Mouse (Mus musculus) left cerebral cortex, postnatal 4 days (tissue): ENCODE data around the gene Itpkc. TPM values are rescaled to one million over a fixed set of nuclear protein-coding genes. Genes with fewer than 3 reads are reported as not detected.

ENCODE experiments used
- DNase-seq: peaks from one replicate; pipeline ENCODE4 v3.0.0-alpha.2; 2022
- intact Hi-C: fragments of 180-260 bp; cut with DNase I; formaldehyde crosslinking; loops from one replicate; pipeline ENCODE4 v1.15.1; 2025
- microRNA-seq: library from miRNA; unstranded; fragments of <30 nt; microRNA quantifications from one replicate; pipeline ENCODE4 v1.2.0, GENCODE M21; 2022
- total RNA-seq, 2 experiments: library from RNA; stranded (reverse); gene quantifications; 2 replicates each; pipeline ENCODE4 v1.2.3; 2021

Itpkc gene
- total RNA-seq, 2 experiments from 2014 or later, result 14.1 to 14.3 TPM

DNA sequence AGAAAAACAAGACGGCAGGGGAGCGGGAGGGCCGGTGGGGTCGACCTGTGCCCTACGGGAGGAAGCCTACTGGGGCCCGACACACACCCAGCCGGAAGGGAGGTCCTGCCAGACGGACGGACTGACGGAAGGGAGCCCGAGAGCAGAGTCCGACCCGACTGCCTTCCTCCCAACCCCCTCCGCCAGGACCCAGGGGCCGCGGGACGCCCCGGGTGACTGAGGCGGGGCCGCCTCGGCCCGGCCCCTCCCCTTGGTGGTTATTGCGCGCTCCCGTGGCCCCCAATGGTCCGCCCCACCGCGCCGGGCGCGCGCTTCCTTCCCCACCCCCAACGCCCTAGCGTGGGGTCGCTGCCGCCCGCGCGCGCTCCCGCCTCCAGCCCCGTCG is 62.2 kb downstream of the Itpkc start:
- peak; percentile 88 for DNase-seq
- intact Hi-C loops, result no loop called here

- intact Hi-C loops, result no loop called here
- no peak for DNase-seq
Observed at GRCm38 (mm10) chr7:27165696-27166095, 62.8 kb downstream of the Itpkc start.

- intact Hi-C loops, result no loop called here
- DNase-seq, result peak; percentile 43
Observed at GRCm38 (mm10) chr7:27165007-27165655, 63.3 kb downstream of the Itpkc start.

GRCm38 (mm10) chr7:27164112-27164947 is 64.1 kb downstream of the Itpkc start:
- intact Hi-C loops, result no loop called here
- no peak for DNase-seq

GRCm38 (mm10) chr7:27163450-27163805 is 65.0 kb downstream of the Itpkc start:
- intact Hi-C loops, result no loop called here
- DNase-seq, result no peak

- intact Hi-C loops, result no loop called here
- DNase-seq, result no peak
Observed at GRCm38 (mm10) chr7:27162780-27163449, 65.5 kb downstream of the Itpkc start.

- no peak for DNase-seq
- intact Hi-C loops, result no loop called here
Observed at GRCm38 (mm10) chr7:27161744-27162143, 66.7 kb downstream of the Itpkc start.

DNA sequence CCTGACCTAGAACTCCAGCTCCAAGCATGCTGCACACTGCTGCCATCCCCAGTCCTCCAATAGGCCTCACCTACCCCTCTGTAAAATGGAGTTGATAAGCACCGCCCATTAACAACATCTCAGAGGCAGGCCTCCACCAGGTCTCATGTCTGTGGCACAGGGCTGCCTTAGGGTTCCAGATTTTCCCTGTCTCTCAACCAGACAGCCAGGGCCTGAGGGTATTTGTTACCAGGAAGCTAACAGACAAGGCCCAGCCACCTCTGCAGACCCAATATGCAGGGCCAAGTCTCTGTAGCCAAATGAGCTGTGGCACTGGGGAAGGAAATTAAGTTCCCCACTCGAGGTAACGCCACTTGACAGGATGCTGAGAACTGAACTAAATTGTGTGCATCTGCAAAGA is 67.5 kb downstream of the Itpkc start:
- no peak for DNase-seq
- intact Hi-C loops, result no loop called here

GRCm38 (mm10) chr7:27159882-27160281 is 68.6 kb downstream of the Itpkc start:
- peak; percentile 90 for DNase-seq
- intact Hi-C loops, result no loop called here

GRCm38 (mm10) chr7:27159256-27159655 is 69.2 kb downstream of the Itpkc start:
- no peak for DNase-seq
- intact Hi-C loops, result no loop called here

GRCm38 (mm10) chr7:27158171-27158570 is 70.3 kb downstream of the Itpkc start:
- no peak for DNase-seq
- intact Hi-C loops, result no loop called here

Small RNA genes lying within 50 kb of the gene (microRNA-seq; reads per million reads assigned to microRNA genes)
- not detected for gene Mir1191
- 0.90 reads per million for gene Mir3101

Other genes starting within 250 kb of the Itpkc start
- gene Cyp2a12, start 199.6 kb downstream of the Itpkc start, total RNA-seq, result not detected
- gene Cyp2f2, start 108.8 kb downstream of the Itpkc start, total RNA-seq, result not detected
- not detected for gene Cyp2t4, start 74.9 kb downstream of the Itpkc start, total RNA-seq
- gene Egln2, start 61.9 kb downstream of the Itpkc start, total RNA-seq, result 10 to 100 TPM; 89.8 to 91.3 TPM
- 10 to 100 TPM; 86.0 to 89.0 TPM for gene Rab4b, start 49.8 kb downstream of the Itpkc start, total RNA-seq
- not detected for gene Gm21983, start 47.6 kb downstream of the Itpkc start, total RNA-seq
- gene Mia, start 47.5 kb downstream of the Itpkc start, total RNA-seq, result 1 to 10 TPM; 2.3 to 2.4 TPM
- gene BC024978, start 32.9 kb downstream of the Itpkc start, total RNA-seq, result 10 to 100 TPM; 16.3 to 18.0 TPM
- gene Snrpa, start 32.4 kb downstream of the Itpkc start, total RNA-seq, result 100 to 1,000 TPM in 1 of 2 experiments, 10 to 100 TPM in 1; 98.6 to 110 TPM
- gene Coq8b, start 4.4 kb upstream of the Itpkc start, total RNA-seq, result 10 to 100 TPM; 23.6 to 27.0 TPM
- gene Numbl, start 29.8 kb upstream of the Itpkc start, total RNA-seq, result 100 to 1,000 TPM; 101 to 104 TPM
- gene Ltbp4, start 109.0 kb upstream of the Itpkc start, total RNA-seq, result 10 to 100 TPM; 41.9 to 52.7 TPM
- 10 to 100 TPM; 47.2 to 52.4 TPM for gene Shkbp1, start 127.4 kb upstream of the Itpkc start, total RNA-seq
- gene Gm20479, start 128.8 kb upstream of the Itpkc start, total RNA-seq, result not detected
- 10 to 100 TPM; 75.3 to 82.5 TPM for gene Sptbn4, start 219.0 kb upstream of the Itpkc start, total RNA-seq
- gene Blvrb, start 219.3 kb upstream of the Itpkc start, total RNA-seq, result 10 to 100 TPM in 1 of 2 experiments, 1 to 10 TPM in 1; 9.7 to 12.2 TPM
- 1 to 10 TPM; 3.1 to 3.2 TPM for gene Sertad3, start 245.1 kb upstream of the Itpkc start, total RNA-seq